Mouse (Mus musculus) testis, postnatal 14 days (tissue): ENCODE results near the gene Gypa.

Experiments used
- DNase-seq: peaks from one replicate; pipeline ENCODE4 v3.0.0; 2021; ENCODE audit warnings: low spot score

The Gypa gene

DNA sequence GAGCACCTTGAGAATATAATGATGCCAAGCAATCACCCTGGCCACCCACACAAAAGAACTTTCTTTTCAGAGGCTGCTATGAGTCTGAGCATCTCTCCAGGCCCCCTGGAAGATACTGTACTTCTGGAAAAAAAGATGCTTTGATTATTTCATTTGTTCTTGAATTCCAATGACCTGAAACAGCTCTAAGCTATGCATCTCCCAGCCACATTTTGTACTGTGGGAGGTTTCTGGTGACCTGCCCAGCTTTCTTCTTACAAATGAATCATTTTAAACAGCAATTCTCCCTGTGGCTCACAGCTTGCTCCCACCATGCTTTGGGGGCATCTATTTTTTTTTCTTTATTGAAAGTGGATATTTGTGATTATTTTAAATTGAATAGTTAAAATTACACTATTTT, 56.9 kb downstream of the Gypa start:
- DNase-seq = no peak

DNA sequence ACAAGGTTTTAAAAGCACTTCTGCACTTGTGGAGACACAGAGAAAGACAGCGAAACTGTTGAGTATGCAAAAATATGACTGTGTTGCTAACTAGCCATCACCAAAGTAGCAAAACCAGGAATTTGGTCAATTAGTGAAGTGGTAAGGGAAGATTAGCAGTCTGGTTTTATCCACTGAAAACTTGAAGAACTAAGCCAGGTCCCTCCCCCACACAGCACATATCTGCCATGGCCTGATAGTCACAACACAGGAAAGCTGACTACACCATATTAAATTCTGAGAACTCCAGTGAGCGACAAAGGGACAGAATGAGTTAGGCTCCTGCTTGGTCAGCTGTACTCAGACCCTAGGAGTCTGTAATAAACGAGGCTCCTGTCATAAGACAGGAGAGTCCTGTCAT, 57.7 kb downstream of the Gypa start:
- no peak for DNase-seq

DNA sequence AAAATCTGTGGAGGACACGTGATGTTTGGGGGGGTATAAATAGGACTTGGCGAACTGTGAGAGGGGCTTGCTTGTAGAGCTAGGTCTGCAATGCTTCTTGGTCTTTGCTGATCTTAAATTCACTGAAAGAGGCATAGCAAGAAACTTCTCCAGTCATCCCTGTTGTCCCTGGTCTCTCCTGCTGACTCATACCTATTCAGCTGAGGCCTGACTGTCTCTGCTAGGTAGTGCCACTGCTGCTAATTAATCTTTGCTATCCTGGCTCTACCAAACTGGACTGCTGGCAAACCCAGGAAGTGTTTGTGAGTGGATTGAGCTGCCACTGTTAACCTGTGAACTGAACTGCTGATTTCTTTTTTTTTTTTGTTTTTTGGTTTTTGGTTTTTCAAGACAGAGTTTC, 61.4 kb downstream of the Gypa start:
- no peak for DNase-seq
